Mouse (Mus musculus) spleen, adult 2 months (tissue): ENCODE measurements around the gene Shbg.

Experiments
- CTCF ChIP-seq: fragments of 200-500 bp; IDR thresholded peaks from 2 replicates; pipeline ENCODE4 v1.5.1; 2011; ENCODE audit warnings: mild to moderate bottlenecking, inconsistent platforms; ENCODE audit not compliant: insufficient read depth, insufficient read length, insufficient replicate concordance; ENCODE audit errors: extremely low read depth
- POLR2A ChIP-seq: fragments of 200-500 bp; IDR thresholded peaks from 2 replicates; pipeline ENCODE4 v1.6.1; 2011; ENCODE audit warnings: low read depth, low read length, inconsistent platforms

GRCm38 (mm10) chr11:69610899-69611298 is 6.8 kb downstream of the Shbg start:
- no peak for TF ChIP-seq CTCF
- no peak for TF ChIP-seq POLR2A
